Mouse (Mus musculus): Measurements from ENCODE around the gene Prokr1. TPM values are rescaled to one million over a fixed set of nuclear protein-coding genes. Genes with fewer than 3 reads are reported as not detected.
"Not testable (repeated sequence)": the region's sequence is repeated elsewhere in the genome, so short reads cannot be mapped to it uniquely, and the experiment has no call there.

The Prokr1 gene
- polyA plus RNA-seq, 1 experiment: 0.68 TPM

DNA sequence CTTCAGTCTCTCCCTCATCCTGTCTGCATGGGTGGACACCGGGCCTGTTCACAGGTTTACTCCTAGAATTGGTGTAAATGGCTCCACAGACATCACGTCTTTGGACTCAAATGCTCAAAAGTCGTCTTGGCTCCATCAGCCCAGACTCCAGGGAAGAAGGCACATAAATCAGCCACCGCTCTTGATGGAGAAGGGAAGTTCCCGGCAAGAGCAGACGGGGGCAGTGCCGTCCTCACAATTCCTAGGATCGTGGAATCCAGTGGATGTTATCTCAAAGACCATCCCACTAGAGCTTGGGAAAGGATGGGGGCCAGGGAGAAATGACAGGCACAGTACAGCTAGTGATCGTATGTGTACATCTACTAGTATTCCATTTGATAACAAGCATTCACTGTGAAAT, 12.3 kb downstream of the Prokr1 start:
- Histone ChIP-seq H3K9me3 (ENCODE audit: control insufficient read depth, low read length) (peaks cover 3% of the 10 kb centered on the region), H3K36me3 (ENCODE audit: control insufficient read depth) (peaks cover 40% of the 10 kb centered on the region), H3K4me1 (ENCODE audit: control insufficient read depth) (peaks cover 46% of the 10 kb centered on the region), H3K4me3 (replicated peaks) (no peak overlapping the region), H3K27me3 (ENCODE audit: control insufficient read depth) (peaks cover 15% of the 10 kb centered on the region)
- TF ChIP-seq GATA1 (IDR thresholded peaks at IDR 0.05; ENCODE audit: low read length): no peak
- TF ChIP-seq TAL1 (IDR thresholded peaks at IDR 0.05; ENCODE audit: low read length): no peak

DNA sequence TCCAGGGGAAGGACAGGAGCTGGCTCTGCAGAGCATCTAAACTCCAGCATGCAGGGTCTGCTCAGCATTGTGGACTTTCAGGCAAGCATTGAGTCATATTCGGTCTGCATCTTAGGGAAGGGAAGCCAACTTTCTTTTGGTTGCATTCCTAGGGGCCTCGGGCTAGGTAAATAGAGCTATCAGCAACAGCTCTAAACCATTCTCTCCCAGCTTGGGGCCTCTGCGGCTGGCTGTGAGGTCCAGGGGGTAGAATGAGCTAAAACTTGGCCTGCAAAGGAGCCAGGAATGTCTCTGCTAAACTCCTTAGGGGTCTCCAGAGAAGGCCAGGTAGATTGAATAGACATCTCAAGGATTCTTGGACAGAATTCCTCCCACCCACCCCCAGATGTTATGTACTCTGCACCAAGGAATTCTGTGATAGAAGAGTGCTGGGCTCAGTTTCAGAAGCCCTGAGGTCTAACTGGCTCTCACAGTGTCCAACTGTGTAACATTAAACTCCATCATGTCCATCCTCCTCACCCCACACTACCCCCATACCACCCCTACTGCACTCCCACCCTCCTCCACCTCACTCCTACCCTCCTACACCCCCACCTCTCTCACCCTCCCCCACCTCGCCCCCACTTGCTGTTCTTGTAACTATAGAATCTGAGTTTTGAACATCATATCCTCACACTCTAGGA, 13.8 kb downstream of the Prokr1 start:
- Histone ChIP-seq H3K9me3 (ENCODE audit: control insufficient read depth, low read length) (peaks cover 3% of the 10 kb centered on the region), H3K27me3 (ENCODE audit: control insufficient read depth) (peaks cover 28% of the 10 kb centered on the region), H3K36me3 (ENCODE audit: control insufficient read depth) (peaks cover 32% of the 10 kb centered on the region), H3K4me3 (replicated peaks) (no peak overlapping the region), H3K4me1 (ENCODE audit: control insufficient read depth) (peaks cover 32% of the 10 kb centered on the region)
- TF ChIP-seq GATA1 (IDR thresholded peaks at IDR 0.05; ENCODE audit: low read length) (no peak), TAL1 (IDR thresholded peaks at IDR 0.05; ENCODE audit: low read length) (no peak)

DNA sequence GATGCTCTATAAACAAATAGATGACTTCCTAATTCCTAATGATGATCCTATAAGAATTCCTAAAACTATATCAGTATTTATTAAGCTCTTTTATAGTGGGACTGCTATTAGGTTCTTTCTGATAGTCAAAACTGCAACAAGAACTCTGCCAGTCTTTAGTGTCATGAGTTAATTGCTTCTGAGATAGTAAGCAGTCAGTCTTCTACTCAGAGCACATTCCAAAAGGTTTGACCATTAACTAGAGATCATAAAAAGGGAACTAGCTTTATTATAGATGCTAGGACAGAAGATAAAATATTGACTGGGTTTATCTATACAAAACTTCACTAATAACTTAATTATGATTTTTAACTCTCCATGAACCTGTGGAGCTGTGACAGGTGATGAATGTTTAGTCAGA, 18.7 kb downstream of the Prokr1 start:
- H3K4me1 ChIP-seq (ENCODE audit: control insufficient read depth): not testable (repeated sequence)
- peaks cover 50% of the 10 kb centered on the region for H3K27me3 ChIP-seq (ENCODE audit: control insufficient read depth)

GRCm38 (mm10) chr6:87567686-87568593, 22.6 kb downstream of the Prokr1 start:
- TF ChIP-seq GATA1 (IDR thresholded peaks at IDR 0.05; ENCODE audit: low read length) (no peak), TAL1 (IDR thresholded peaks at IDR 0.05; ENCODE audit: low read length) (no peak)
- no peaks in the 10 kb centered on the region for H3K4me1 ChIP-seq (ENCODE audit: control insufficient read depth)
- H3K9me3 ChIP-seq (ENCODE audit: control insufficient read depth, low read length): no peaks in the 10 kb centered on the region
- peaks cover 48% of the 10 kb centered on the region for H3K27me3 ChIP-seq (ENCODE audit: control insufficient read depth)
- H3K4me3 ChIP-seq (replicated peaks): no peak overlapping the region
- H3K36me3 ChIP-seq (ENCODE audit: control insufficient read depth): no peaks in the 10 kb centered on the region

More for the DNA sequence above, 18.7 kb downstream of the Prokr1 start:
- H3K9me3 ChIP-seq (ENCODE audit: control insufficient read depth, low read length); H3K36me3 ChIP-seq (ENCODE audit: control insufficient read depth); H3K4me3 ChIP-seq (replicated peaks): not testable (repeated sequence)

- Histone ChIP-seq H3K36me3 (ENCODE audit: control insufficient read depth) (no peaks in the 10 kb centered on the region), H3K9me3 (ENCODE audit: control insufficient read depth, low read length) (no peaks in the 10 kb centered on the region), H3K27me3 (ENCODE audit: control insufficient read depth) (peaks cover 39% of the 10 kb centered on the region), H3K4me1 (ENCODE audit: control insufficient read depth) (no peaks in the 10 kb centered on the region), H3K4me3 (replicated peaks) (no peak overlapping the region)
- TF ChIP-seq GATA1 (IDR thresholded peaks at IDR 0.05; ENCODE audit: low read length): no peak
- no peak for TF ChIP-seq TAL1 (IDR thresholded peaks at IDR 0.05; ENCODE audit: low read length)
These were observed 25.4 kb downstream of the Prokr1 start for GRCm38 (mm10) chr6:87565166-87565565.

DNA sequence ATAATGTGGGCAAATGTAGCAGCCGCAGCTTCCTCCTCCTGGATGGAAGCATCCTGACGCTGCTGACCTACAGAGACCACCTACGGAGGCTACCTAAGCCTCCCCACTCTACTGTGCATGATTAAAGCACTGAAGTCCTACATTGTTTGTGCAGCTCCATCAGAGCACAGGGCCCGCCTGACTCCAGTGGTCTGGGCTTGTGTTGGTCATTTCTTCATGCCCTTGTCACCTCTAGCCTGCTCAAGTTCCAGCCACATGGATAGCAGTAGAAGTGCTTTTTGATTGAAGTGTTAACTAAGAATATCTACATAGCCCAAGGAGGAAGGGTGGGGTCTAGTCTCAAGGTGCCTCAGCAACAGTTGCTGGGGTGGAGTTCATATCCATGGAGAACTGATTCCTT, 26.2 kb downstream of the Prokr1 start:
- no peak for TF ChIP-seq TAL1 (IDR thresholded peaks at IDR 0.05; ENCODE audit: low read length)
- no peak for TF ChIP-seq GATA1 (IDR thresholded peaks at IDR 0.05; ENCODE audit: low read length)
- H3K9me3 ChIP-seq (ENCODE audit: control insufficient read depth, low read length): no peaks in the 10 kb centered on the region
- H3K4me3 ChIP-seq (replicated peaks): no peak overlapping the region
- no peaks in the 10 kb centered on the region for H3K4me1 ChIP-seq (ENCODE audit: control insufficient read depth)
- peaks cover 35% of the 10 kb centered on the region for H3K27me3 ChIP-seq (ENCODE audit: control insufficient read depth)
- H3K36me3 ChIP-seq (ENCODE audit: control insufficient read depth): no peaks in the 10 kb centered on the region

GRCm38 (mm10) chr6:87553724-87554123, 36.8 kb downstream of the Prokr1 start:
- Histone ChIP-seq H3K4me1 (ENCODE audit: control insufficient read depth) (no peaks in the 10 kb centered on the region; the same call in 1 of the 2 replicates), H3K27me3 (ENCODE audit: control insufficient read depth) (peaks cover 6% of the 10 kb centered on the region)
- TF ChIP-seq GATA1 (IDR thresholded peaks at IDR 0.05; ENCODE audit: low read length) (no peak), TAL1 (IDR thresholded peaks at IDR 0.05; ENCODE audit: low read length) (no peak)

GRCm38 (mm10) chr6:87552054-87552807, 38.3 kb downstream of the Prokr1 start:
- Histone ChIP-seq H3K27me3 (ENCODE audit: control insufficient read depth) (peaks cover 6% of the 10 kb centered on the region), H3K4me3 (replicated peaks) (no peak overlapping the region), H3K36me3 (ENCODE audit: control insufficient read depth) (no peaks in the 10 kb centered on the region), H3K9me3 (ENCODE audit: control insufficient read depth, low read length) (no peaks in the 10 kb centered on the region), H3K4me1 (ENCODE audit: control insufficient read depth) (no peaks in the 10 kb centered on the region; the same call in 1 of the 2 replicates)
- TF ChIP-seq GATA1 (IDR thresholded peaks at IDR 0.05; ENCODE audit: low read length) (no peak), TAL1 (IDR thresholded peaks at IDR 0.05; ENCODE audit: low read length) (no peak)

More at GRCm38 (mm10) chr6:87553724-87554123, 36.8 kb downstream of the Prokr1 start:
- Histone ChIP-seq H3K9me3 (ENCODE audit: control insufficient read depth, low read length) (no peaks in the 10 kb centered on the region), H3K4me3 (replicated peaks) (no peak overlapping the region), H3K36me3 (ENCODE audit: control insufficient read depth) (no peaks in the 10 kb centered on the region)

DNA sequence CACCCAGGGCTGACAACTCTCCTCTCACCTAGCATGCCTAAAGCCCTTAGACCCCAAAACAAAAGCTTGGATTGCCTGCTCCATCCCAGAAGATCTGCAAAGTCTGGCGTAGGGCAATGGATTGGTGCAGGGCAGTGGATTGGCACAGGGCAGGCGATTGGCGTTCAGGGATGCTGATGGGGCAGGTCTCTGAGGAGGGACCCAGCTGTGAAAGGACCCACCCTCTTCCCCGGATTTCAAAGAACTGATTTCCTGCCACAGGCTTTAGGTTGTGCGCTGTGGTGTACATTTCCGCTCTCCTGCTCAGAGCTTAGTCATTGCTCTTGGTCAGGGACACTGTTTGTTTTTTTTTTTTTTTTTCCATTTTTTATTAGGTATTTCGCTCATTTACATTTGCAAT, 42.7 kb downstream of the Prokr1 start:
- H3K4me3 ChIP-seq (replicated peaks): no peak overlapping the region
- H3K4me1 ChIP-seq (ENCODE audit: control insufficient read depth): peaks cover 1% of the 10 kb centered on the region
- peaks cover 34% of the 10 kb centered on the region for H3K27me3 ChIP-seq (ENCODE audit: control insufficient read depth)
- H3K36me3 ChIP-seq (ENCODE audit: control insufficient read depth): no peaks in the 10 kb centered on the region
- no peak for TF ChIP-seq GATA1 (IDR thresholded peaks at IDR 0.05; ENCODE audit: low read length)
- no peak for TF ChIP-seq TAL1 (IDR thresholded peaks at IDR 0.05; ENCODE audit: low read length)
- peaks cover 6% of the 10 kb centered on the region for H3K9me3 ChIP-seq (ENCODE audit: control insufficient read depth, low read length)

Data from erythroblast, embryonic 14.5 days (primary cell).